Mouse (Mus musculus): ENCODE measurements at regions not wholly inside any gene's neighbourhood (a gene's known extent, or its start where the extent isn't known, plus 50 kb on each side); places are given as distances from the start of the nearest gene placed in this dataset.

DNA sequence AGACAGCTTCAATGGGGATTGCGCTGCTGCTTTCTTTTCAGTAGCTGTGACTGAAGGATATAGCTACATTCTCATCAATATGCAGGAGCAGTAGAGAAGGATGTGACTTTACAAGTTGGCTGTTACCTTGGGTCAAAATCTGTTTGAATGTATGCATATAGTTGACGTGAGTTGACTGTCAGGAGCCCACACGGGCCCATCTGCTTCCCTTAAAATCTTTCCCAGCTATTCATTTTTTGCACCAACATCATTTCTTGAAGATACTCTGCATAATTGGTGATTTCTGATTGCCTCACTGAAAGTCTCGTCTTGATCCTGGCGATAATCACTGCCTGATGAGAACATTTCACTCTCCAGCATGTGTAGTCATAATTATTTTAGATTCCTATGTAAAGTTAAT lies 92.7 kb upstream of the Rnd3 start:
- no peaks in the 10 kb centered on the region for H3K36me3 ChIP-seq (ENCODE audit: insufficient read depth)
- no peak for TF ChIP-seq CTCF (IDR thresholded peaks at IDR 0.05; ENCODE audit: low read depth)
- no peaks in the 10 kb centered on the region for H3K9me3 ChIP-seq (ENCODE audit: low read depth, low read length)
- H3K4me3 ChIP-seq (ENCODE audit: low read depth, low read length) = no peak overlapping the region
- H3K27ac ChIP-seq (ENCODE audit: low read depth) = no peak overlapping the region
- H3K4me1 ChIP-seq (ENCODE audit: insufficient read depth) = no peaks in the 10 kb centered on the region; the same call in 1 of the 2 replicates
- DNase-seq = no peak
- ATAC-seq (ENCODE audit: insufficient read depth) = no peak
- H3K4me2 ChIP-seq = no peak overlapping the region
- no peaks in the 10 kb centered on the region for H3K27me3 ChIP-seq (ENCODE audit: insufficient read depth, low read length)
- WGBS = 70% methylated on average over 5 of the region's 5 CpGs
- H3K9ac ChIP-seq = no peak overlapping the region

DNA sequence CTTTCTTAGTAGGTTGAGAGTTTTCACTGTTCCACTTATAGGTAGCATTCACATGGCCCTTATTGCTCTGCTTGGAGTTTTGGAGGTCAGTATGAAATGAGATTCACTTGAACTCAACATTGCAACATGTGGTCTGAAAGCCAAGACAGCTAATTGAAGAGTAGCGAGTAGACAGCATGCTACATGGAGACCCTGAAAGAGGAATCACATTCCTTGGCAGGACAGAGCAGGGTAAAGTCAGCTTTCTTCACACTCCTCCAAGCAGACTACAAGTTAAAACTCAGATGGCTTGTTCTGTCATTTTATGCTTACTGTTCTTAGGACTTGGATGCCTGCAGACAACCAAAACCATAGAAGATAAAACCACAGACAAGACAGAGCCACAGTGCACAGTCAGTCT lies 91.1 kb upstream of the Rnd3 start:
- no peak for TF ChIP-seq CTCF (IDR thresholded peaks at IDR 0.05; ENCODE audit: low read depth)
- no peak overlapping the region for H3K9ac ChIP-seq
- peaks cover 4% of the 10 kb centered on the region; the same call in 1 of the 2 replicates for H3K4me1 ChIP-seq (ENCODE audit: insufficient read depth)
- H3K27ac ChIP-seq (ENCODE audit: low read depth) = no peak overlapping the region
- DNase-seq (no peak), ATAC-seq (ENCODE audit: insufficient read depth) (no peak)
- no peak overlapping the region for H3K4me2 ChIP-seq
- no peaks in the 10 kb centered on the region for H3K27me3 ChIP-seq (ENCODE audit: insufficient read depth, low read length)
- no peaks in the 10 kb centered on the region for H3K9me3 ChIP-seq (ENCODE audit: low read depth, low read length)
- no peaks in the 10 kb centered on the region for H3K36me3 ChIP-seq (ENCODE audit: insufficient read depth)
- 69% methylated on average over 1 of the region's 1 CpGs for WGBS
- no peak overlapping the region for H3K4me3 ChIP-seq (ENCODE audit: low read depth, low read length)

DNA sequence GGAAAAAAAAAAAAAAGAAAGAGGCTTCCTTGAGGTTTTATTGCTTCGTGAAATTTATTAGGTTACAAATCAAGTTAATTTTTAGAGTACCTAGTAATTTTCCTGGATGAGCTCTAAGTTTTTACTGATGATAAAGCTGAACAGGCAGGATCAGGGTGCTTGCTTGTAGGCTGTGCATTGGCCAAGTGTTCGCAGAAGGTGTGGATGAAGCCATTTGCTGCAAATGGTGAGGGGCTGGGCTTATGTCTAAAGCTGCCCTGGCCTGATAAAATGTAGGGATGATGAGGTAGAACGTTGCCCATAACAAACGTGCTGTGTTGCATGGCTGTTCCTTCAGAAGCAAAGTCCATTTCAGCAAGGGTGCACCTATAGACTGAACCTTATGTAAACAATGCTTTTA lies 90.1 kb upstream of the Rnd3 start:
- Histone ChIP-seq H3K4me2 (peak overlapping the region; percentile 44), H3K27ac (ENCODE audit: low read depth) (no peak overlapping the region), H3K4me3 (ENCODE audit: low read depth, low read length) (no peak overlapping the region), H3K9ac (no peak overlapping the region), H3K9me3 (ENCODE audit: low read depth, low read length) (no peaks in the 10 kb centered on the region), H3K27me3 (ENCODE audit: insufficient read depth, low read length) (no peaks in the 10 kb centered on the region), H3K36me3 (ENCODE audit: insufficient read depth) (no peaks in the 10 kb centered on the region), H3K4me1 (ENCODE audit: insufficient read depth) (peaks cover 4% of the 10 kb centered on the region; the same call in 1 of the 2 replicates)
- no peak for ATAC-seq (ENCODE audit: insufficient read depth)
- no peak for TF ChIP-seq CTCF (IDR thresholded peaks at IDR 0.05; ENCODE audit: low read depth)
- DNase-seq = no peak
- 30% methylated on average over 4 of the region's 4 CpGs for WGBS

DNA sequence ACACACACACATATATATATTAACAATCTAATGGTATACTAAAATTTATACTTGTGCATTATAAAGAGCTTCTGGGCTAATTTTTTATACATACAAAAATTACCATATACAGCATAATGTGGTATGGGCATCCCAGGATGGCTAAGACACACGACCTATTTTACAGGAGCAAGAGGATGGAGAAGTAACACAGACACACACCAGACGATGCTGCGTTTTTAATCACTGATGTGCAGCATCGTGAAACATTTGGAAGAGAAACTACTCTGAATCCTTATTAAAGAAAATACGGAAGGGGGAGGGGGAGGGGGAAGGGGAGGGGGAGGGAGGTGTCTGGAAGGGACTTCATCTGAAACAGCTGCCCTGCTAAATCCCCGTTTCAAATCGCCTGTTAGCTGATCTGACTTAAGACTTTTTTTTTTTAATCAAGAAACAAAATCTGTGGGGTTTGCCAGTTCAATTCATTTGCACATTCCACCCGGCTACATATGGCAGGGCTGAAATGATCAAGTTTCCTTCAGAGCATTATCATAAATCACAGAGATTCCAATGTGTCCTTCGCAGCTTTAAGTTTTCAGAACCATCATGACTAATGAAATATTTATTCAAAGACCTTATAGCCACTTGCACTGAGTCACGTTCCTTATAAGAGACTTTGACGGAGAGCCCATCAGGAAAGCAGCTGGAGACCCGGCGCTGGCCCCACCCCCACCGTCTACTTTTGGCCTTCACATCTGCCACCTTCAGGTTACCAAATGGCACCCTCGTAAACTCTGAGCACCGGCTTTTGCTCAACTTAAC lies 89.4 kb upstream of the Rnd3 start:
- DNase-seq = peak; percentile 58
- TF ChIP-seq CTCF (IDR thresholded peaks at IDR 0.05; ENCODE audit: low read depth) = no peak
- H3K4me2 ChIP-seq = peak overlapping the region; percentile 44
- H3K4me3 ChIP-seq (ENCODE audit: low read depth, low read length) = no peak overlapping the region
- 11% methylated on average over 16 of the region's 16 CpGs for WGBS
- no peak overlapping the region for H3K9ac ChIP-seq
- no peaks in the 10 kb centered on the region for H3K27me3 ChIP-seq (ENCODE audit: insufficient read depth, low read length)
- peaks cover 4% of the 10 kb centered on the region; the same call in 1 of the 2 replicates for H3K4me1 ChIP-seq (ENCODE audit: insufficient read depth)
- no peak overlapping the region for H3K27ac ChIP-seq (ENCODE audit: low read depth)
- H3K9me3 ChIP-seq (ENCODE audit: low read depth, low read length) = no peaks in the 10 kb centered on the region
- no peaks in the 10 kb centered on the region for H3K36me3 ChIP-seq (ENCODE audit: insufficient read depth)
- peak; percentile 46; the same call in 1 of the 2 replicates for ATAC-seq (ENCODE audit: insufficient read depth)

DNA sequence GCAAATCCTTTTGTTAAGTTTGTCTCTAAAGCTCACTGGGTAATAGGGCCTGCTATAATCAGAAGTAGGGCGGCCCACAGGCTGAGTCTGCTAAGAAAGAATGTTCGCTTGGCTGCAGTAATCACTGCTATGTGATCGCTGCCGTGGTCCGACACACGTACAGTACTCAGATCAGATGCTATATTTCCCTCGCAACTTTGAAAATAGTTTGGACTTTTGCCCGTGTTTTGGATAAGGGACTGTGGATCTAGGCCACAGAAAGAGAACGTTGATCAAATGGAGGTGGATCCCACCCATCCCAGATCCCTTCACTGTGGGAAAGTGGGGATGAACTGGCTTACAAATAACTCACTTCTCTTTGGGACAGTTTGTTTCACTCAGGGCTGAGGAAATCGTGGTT lies 88.5 kb upstream of the Rnd3 start:
- H3K4me2 ChIP-seq = 0 out of 2 replicates have a peak overlapping the region, but pooled peaks have one; percentile 0
- WGBS = 31% methylated on average over 10 of the region's 10 CpGs
- no peaks in the 10 kb centered on the region for H3K36me3 ChIP-seq (ENCODE audit: insufficient read depth)
- peaks cover 4% of the 10 kb centered on the region; the same call in 1 of the 2 replicates for H3K4me1 ChIP-seq (ENCODE audit: insufficient read depth)
- DNase-seq (peak; percentile 86), ATAC-seq (ENCODE audit: insufficient read depth) (peak; percentile 82)
- H3K4me3 ChIP-seq (ENCODE audit: low read depth, low read length) = no peak overlapping the region
- no peak for TF ChIP-seq CTCF (IDR thresholded peaks at IDR 0.05; ENCODE audit: low read depth)
- no peaks in the 10 kb centered on the region for H3K9me3 ChIP-seq (ENCODE audit: low read depth, low read length)
- peak overlapping the region; percentile 67 for H3K27ac ChIP-seq (ENCODE audit: low read depth)
- H3K27me3 ChIP-seq (ENCODE audit: insufficient read depth, low read length) = no peaks in the 10 kb centered on the region
- no peak overlapping the region for H3K9ac ChIP-seq

DNA sequence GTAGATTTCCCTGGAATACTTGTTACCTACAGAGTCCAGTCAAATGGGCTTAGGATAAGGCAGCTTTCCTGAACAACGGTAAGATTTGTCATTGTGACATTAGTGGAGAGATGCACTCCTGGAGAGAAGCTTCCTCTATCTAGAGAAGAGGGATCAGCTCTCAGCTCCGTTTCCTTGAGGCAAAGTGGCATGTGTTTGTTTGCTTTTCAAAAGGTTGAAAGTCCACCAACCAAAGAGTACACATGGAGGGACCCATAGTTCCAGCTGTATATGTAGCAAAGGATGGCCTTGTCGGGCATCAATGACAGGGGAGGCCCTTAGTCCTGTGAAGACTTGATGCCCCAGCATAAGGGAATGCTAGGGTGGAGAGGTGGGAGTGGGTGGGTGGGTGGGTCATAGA lies 87.9 kb upstream of the Rnd3 start:
- no peak overlapping the region for H3K4me3 ChIP-seq (ENCODE audit: low read depth, low read length)
- peak overlapping the region; percentile 67 for H3K27ac ChIP-seq (ENCODE audit: low read depth)
- no peak for TF ChIP-seq CTCF (IDR thresholded peaks at IDR 0.05; ENCODE audit: low read depth)
- H3K9ac ChIP-seq = no peak overlapping the region
- peaks cover 4% of the 10 kb centered on the region; the same call in 1 of the 2 replicates for H3K4me1 ChIP-seq (ENCODE audit: insufficient read depth)
- no peaks in the 10 kb centered on the region for H3K27me3 ChIP-seq (ENCODE audit: insufficient read depth, low read length)
- H3K4me2 ChIP-seq = no peak overlapping the region
- ATAC-seq (ENCODE audit: insufficient read depth) (peak; percentile 52; the same call in 1 of the 2 replicates), DNase-seq (no peak)
- 11% methylated on average over 3 of the region's 3 CpGs for WGBS
- H3K36me3 ChIP-seq (ENCODE audit: insufficient read depth) = no peaks in the 10 kb centered on the region
- no peaks in the 10 kb centered on the region for H3K9me3 ChIP-seq (ENCODE audit: low read depth, low read length)

DNA sequence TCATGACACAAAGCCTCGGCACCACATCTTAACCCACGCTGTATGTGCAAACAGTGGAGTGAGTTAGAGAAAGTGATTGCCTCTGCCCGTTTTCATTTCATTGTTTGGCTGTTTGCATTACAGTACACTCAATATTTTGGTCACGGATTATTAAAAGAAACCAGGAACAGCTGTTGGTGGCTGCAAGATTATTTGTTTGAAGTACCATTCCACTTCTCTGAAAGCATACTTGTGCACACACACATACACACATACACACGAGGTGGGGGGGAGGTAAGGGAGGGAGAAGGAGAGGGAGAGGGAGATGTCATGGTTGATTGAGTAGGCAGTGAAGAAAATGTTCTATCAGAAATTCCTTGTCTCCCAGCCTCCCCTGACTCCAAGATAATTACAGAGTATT lies 85.5 kb upstream of the Rnd3 start:
- H3K27me3 ChIP-seq (ENCODE audit: insufficient read depth, low read length) = no peaks in the 10 kb centered on the region
- no peak overlapping the region for H3K4me2 ChIP-seq
- no peaks in the 10 kb centered on the region for H3K9me3 ChIP-seq (ENCODE audit: low read depth, low read length)
- H3K9ac ChIP-seq = no peak overlapping the region
- H3K27ac ChIP-seq (ENCODE audit: low read depth) = no peak overlapping the region
- DNase-seq (no peak), ATAC-seq (ENCODE audit: insufficient read depth) (0 out of 2 replicates have a peak, but pooled peaks have one; percentile 29)
- H3K4me1 ChIP-seq (ENCODE audit: insufficient read depth) = peaks cover 4% of the 10 kb centered on the region; the same call in 1 of the 2 replicates
- no peak for TF ChIP-seq CTCF (IDR thresholded peaks at IDR 0.05; ENCODE audit: low read depth)
- WGBS = 25% methylated on average over 5 of the region's 5 CpGs
- no peaks in the 10 kb centered on the region for H3K36me3 ChIP-seq (ENCODE audit: insufficient read depth)
- no peak overlapping the region for H3K4me3 ChIP-seq (ENCODE audit: low read depth, low read length)
